Mouse (Mus musculus) gastrocnemius, adult 8-10 months (tissue): ENCODE results near the gene Prokr1. TPM values are rescaled to one million over a fixed set of nuclear protein-coding genes. Genes with fewer than 3 reads are reported as not detected.
"Not testable (repeated sequence)": the region's sequence is repeated elsewhere in the genome, so short reads cannot be mapped to it uniquely, and the experiment has no call there.

Source experiments
- DNase-seq, 2 experiments: peaks; one replicate each; pipeline ENCODE4 v3.0.0; 2022; ENCODE audit warnings: low spot score in 2 of 2
- total RNA-seq, 4 experiments: library from RNA; stranded (reverse); gene quantifications; 2 replicates each; pipeline ENCODE4 v1.2.4; 2022

Gene Prokr1
- total RNA-seq, 4 experiments from 2014 or later = 1.2 to 3.2 (median 1.5) TPM

- not testable (repeated sequence) for DNase-seq
Observed at GRCm38 (mm10) chr6:87571863-87572262, 18.7 kb downstream of the Prokr1 start.

- peak; percentile 47 to 48 for DNase-seq
Observed at GRCm38 (mm10) chr6:87567686-87568593, 22.6 kb downstream of the Prokr1 start.

- no peak for DNase-seq
Observed at GRCm38 (mm10) chr6:87565166-87565565, 25.4 kb downstream of the Prokr1 start.

GRCm38 (mm10) chr6:87564356-87564755, 26.2 kb downstream of the Prokr1 start:
- DNase-seq = no peak

- DNase-seq = no peak
Observed at GRCm38 (mm10) chr6:87553724-87554123, 36.8 kb downstream of the Prokr1 start.

GRCm38 (mm10) chr6:87552054-87552807, 38.3 kb downstream of the Prokr1 start:
- no peak for DNase-seq

- no peak for DNase-seq
Observed at GRCm38 (mm10) chr6:87547836-87548235, 42.7 kb downstream of the Prokr1 start.

- no peak for DNase-seq
Observed at GRCm38 (mm10) chr6:87547431-87547830, 43.1 kb downstream of the Prokr1 start.

GRCm38 (mm10) chr6:87545331-87546217, 45.0 kb downstream of the Prokr1 start:
- no peak for DNase-seq

GRCm38 (mm10) chr6:87542027-87542426, 48.5 kb downstream of the Prokr1 start:
- DNase-seq = no peak

GRCm38 (mm10) chr6:87541171-87541571, 49.4 kb downstream of the Prokr1 start:
- DNase-seq = no peak

GRCm38 (mm10) chr6:87538376-87539270, 51.9 kb downstream of the Prokr1 start:
- DNase-seq = no peak

GRCm38 (mm10) chr6:87537678-87538077, 52.9 kb downstream of the Prokr1 start:
- no peak for DNase-seq

- no peak for DNase-seq
Observed at GRCm38 (mm10) chr6:87536270-87536669, 54.3 kb downstream of the Prokr1 start.

- DNase-seq = no peak
Observed at GRCm38 (mm10) chr6:87535651-87536050, 54.9 kb downstream of the Prokr1 start.

- DNase-seq = no peak
Observed at GRCm38 (mm10) chr6:87534855-87535575, 55.5 kb downstream of the Prokr1 start.

- DNase-seq = no peak
Observed at GRCm38 (mm10) chr6:87532953-87533710, 57.4 kb downstream of the Prokr1 start, which contains the start of gene Arhgap25. TSS of gene Arhgap25 (minus strand) at chr6:87533259.

GRCm38 (mm10) chr6:87531456-87532015, 59.0 kb downstream of the Prokr1 start:
- no peak for DNase-seq
